Mouse (Mus musculus): ENCODE measurements around the gene Stk36.

Gene Stk36

GRCm38 (mm10) chr1:74601267-74601962, at the start of gene Stk36, which contains the start of gene Rnf25:
Gene Stk36 (plus strand): TSS chr1:74601445.
Gene Rnf25 (minus strand): TSS chr1:74601397.
- DNase-seq (ENCODE audit: low spot score): peak; percentile 82

DNA sequence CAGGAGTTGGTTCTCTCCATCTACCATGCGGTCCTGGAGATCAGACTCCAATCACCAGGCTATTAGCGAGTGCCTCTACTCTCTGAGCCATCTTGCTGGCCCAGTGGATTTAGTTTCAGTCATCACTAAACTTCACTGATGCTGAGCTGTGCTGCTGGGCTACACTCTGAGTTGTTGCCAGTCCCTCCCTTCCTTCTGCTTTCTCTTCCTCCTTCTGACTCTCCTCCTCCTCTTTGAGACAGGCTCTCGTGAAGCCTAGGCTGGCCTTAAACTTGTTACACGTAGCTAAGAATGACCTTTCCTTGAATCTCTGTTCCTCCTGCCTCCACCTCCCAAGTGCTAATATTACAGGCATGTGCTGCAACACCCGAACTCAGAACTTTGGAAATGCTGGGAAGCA, 42.2 kb upstream of the Stk36 start:
- no peak for DNase-seq (ENCODE audit: low spot score)

GRCm38 (mm10) chr1:74565834-74566233, 35.4 kb upstream of the Stk36 start:
- no peak for DNase-seq (ENCODE audit: low spot score)

- no peak for DNase-seq (ENCODE audit: low spot score)
These were observed 31.2 kb upstream of the Stk36 start for GRCm38 (mm10) chr1:74569739-74570719.

GRCm38 (mm10) chr1:74582621-74583020, 18.6 kb upstream of the Stk36 start:
- DNase-seq (ENCODE audit: low spot score): no peak

DNA sequence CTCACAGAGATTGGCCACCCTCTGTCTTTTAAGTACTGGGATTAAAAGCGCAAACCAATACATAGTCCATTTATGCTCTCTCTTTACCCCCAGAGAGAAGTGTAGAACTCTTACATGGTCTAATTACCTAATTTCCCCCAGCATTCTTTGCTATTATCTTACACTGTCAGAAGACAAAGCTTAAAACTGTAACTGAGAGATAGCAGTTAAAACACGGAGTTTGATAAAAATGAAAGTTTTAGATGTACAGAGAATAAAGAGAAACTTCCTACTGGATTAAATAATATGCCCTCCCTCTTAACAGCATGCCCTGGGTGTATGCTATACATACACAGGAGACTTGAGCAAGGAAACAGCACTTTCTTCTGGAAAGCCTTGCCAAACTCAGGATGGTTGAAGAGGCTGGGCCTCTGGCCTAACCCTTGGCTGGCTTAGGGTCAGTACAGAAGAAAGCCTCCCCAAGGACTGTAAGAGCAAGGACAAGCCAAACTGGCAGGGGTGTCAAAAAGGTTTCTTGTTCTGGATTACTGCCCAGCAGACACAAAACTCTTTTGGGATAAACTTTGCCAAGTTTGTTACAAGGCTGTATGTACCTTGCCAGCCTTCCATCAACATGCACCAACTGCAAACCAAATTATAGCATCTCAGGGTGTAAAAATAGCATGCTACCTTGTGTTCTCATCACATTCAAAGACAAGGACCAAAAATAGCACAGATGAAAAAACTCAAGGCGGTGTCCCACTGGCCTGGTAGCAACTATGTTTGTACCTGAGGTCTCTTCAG, 16.4 kb upstream of the Stk36 start:
- no peak for DNase-seq (ENCODE audit: low spot score)

DNA sequence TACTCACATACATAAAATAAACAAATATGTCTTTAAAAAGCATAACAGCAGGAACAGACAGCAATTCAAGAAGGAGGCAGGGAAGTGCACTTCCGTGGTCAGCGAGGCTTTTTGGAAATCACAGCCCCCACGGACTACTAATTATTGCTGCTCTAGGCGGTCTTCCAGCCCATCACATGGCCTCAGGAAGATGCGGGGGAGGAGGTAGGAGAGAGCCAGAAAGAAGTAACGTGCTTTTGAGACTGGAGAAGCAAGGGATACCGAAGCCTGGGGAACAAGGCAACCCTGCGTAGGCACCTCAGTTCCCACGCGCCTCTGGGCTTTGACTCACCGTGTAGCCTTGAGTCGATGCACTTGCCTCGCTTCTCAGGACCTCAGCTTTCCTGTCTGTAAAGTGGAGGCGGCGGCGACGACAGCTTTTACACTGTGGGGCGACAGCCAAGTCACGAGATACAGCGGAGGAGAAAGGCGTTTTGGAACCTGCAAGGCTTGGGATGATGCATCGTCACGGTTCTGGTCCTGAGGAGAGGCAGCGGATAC, 13.9 kb upstream of the Stk36 start:
- peak; percentile 70 for DNase-seq (ENCODE audit: low spot score)

- DNase-seq (ENCODE audit: low spot score): peak; percentile 100
These were observed 13.3 kb upstream of the Stk36 start, which contains the start of the genes Zfp142 and Bcs1l for GRCm38 (mm10) chr1:74587773-74588445. Gene Zfp142 (minus strand): TSS chr1:74588246. Gene Bcs1l (plus strand): TSS chr1:74588289.

DNA sequence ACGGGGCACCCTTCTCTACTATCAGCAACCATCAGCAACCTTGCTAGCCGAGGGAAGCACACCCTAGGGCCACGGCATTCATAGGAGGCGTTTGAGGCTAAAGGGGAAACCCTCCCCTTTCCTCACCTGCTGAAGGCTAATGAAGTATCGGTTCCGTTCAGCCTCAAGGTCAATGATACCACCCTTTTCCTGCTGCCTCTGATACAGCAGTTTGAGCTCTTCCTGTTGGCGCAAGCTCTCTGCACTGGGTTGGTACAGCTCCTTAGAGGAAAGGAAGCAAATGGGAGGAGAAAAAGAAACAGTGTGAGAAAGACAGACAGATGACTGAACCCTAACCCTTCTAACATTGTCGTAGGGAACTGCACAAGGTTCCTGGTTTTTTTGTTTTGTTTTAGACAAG, 6.8 kb upstream of the Stk36 start:
- DNase-seq (ENCODE audit: low spot score): no peak

DNA sequence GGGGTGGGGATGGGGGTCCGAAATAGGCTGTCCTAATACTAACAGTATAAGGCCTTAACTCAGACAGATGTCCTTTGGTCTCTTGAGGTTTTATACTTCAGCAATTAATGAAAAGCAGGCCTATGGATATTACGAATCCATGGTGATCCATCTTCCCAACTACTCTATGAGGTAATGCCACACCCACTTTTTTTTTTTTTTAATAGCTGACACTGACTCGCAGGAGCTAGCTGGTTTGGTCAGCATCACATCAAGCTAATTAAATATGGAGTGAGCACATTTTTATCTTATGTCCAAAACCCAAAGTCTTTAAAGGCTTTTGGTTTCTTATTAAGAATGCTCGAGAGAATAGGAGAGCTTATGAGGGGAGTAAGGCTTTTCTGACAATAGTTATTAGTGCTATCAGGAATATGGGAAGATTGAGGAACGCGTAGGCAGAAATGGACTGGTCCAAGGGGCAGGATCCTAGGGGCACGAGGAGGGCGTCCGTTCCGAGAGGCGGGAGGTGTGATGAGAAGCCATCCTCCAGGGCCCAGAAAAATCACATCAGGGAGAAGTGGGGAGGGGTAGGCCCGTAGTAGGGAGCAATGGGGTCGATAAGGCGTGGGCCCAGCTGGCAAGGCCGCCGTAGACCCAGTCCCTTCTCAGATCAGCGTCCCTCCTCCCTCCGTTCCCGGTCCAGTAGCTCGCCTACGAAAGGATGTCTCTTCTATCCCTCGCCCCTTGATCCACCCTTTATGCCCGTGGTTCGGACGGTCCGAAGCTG, 561 bp upstream of the Stk36 start:
- no peak for DNase-seq (ENCODE audit: low spot score)

GRCm38 (mm10) chr1:74624183-74624582, 22.9 kb downstream of the Stk36 start:
- no peak for DNase-seq (ENCODE audit: low spot score)

DNA sequence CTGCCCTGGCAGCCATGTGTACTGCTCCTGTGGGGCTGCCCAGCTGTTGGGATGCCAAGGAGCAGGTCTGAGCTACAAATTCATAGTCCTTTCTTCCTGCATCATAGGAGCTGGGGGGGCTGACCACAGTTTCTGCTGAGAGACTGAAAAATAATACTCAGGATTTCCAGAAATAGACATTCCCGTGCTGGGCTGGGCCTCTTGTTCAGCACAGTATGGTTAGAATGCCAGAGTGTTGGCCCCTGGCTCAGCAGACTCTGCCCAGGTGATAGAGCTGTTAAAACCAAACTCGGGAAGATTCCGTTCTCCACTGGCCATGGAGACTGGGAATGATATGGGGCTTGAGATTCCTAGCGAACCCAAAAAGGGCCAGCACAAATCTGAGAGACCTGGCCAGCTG, 24.8 kb downstream of the Stk36 start:
- no peak for DNase-seq (ENCODE audit: low spot score)

DNA sequence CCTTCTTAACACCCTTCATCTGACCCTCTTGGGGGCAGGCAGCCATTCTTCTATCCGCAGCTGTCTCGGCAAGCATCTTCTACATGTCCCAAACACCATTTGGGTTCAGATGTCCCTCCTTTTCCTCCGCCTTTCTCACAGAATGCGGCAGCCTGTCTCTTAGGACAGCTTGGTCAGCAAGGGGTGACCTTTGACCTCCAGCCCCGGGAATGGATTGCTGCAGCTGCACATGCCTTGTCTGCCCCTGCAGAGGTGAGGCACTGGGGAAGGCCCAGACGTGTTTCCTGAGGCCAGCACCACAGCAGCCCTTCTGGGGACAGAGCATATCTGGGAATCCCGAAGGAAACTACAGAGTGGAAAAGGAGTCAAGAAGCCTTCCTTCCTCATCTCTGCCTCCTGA, 26.8 kb downstream of the Stk36 start:
- DNase-seq (ENCODE audit: low spot score): no peak

- DNase-seq (ENCODE audit: low spot score): no peak
These were observed 31.5 kb downstream of the Stk36 start for GRCm38 (mm10) chr1:74632734-74633133.

DNA sequence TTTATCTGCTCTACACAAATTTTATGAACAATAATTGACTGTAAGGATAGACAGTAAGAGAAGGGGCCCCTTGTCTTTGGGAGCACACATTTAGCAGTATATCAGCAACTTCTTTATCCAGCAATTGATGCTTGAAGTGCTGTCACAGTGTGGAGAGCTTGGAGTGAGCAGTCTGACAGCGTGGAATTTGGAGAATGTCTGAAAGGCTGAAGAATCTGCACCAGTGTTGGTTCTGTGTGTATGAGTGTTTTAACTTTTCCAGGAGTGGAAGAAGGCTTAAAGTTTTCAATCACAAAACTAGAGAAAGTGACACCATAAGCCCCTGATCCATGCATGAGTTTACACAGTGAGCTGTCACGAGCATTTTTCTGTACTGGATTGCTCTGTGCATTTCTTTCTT, 42.3 kb downstream of the Stk36 start:
- DNase-seq (ENCODE audit: low spot score): no peak

DNA sequence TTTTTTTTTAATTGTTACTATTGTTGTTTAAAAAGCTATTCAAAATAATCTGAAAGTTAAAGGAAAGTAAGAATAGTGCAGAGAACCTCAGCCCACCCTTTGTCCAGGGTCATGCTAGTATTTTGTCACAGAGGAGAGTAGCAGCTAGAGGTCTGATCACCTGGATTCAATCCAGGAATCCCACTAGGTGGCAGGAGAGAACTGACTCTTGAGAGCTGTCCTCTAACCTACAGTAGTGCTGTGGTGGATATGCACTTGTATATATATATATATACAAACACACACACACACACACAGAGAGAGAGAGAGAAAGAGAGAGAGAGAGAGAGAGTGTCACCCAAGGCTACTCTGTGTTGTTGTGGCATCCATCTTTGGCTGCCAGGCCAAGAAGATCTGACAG, 42.7 kb downstream of the Stk36 start:
- no peak for DNase-seq (ENCODE audit: low spot score)

GRCm38 (mm10) chr1:74661448-74662195, 60.4 kb downstream of the Stk36 start, which contains the start of gene Ttll4:
Gene Ttll4 (plus strand): TSS chr1:74661745.
- DNase-seq (ENCODE audit: low spot score): peak; percentile 93

- DNase-seq (ENCODE audit: low spot score): no peak
These were observed 61.1 kb downstream of the Stk36 start for GRCm38 (mm10) chr1:74662253-74662865.

GRCm38 (mm10) chr1:74665153-74665552, 63.9 kb downstream of the Stk36 start:
- no peak for DNase-seq (ENCODE audit: low spot score)

All from testis, postnatal 14 days (tissue).